Mouse (Mus musculus) stomach, postnatal 0 days (tissue): Measurements from ENCODE around the gene Scfd1. TPM values are rescaled to one million over a fixed set of nuclear protein-coding genes. Genes with fewer than 3 reads are reported as not detected.
A peak's percentile ranks its signal among the peaks of the same experiment; 100 is the strongest.

Experiments used
- ATAC-seq: fragments of 200-750 bp; cut with Nextera tagmentation; 2 replicates; pipeline ENCODE4 v1.8.0; 2017; ENCODE audit not compliant: low FRiP score, low TSS enrichment
- DNase-seq: peaks from one replicate; pipeline ENCODE4 v3.0.0-alpha.2; 2016; ENCODE audit warnings: low spot score
- H3K27ac ChIP-seq: fragments of 300-500 bp; sonication (generic); replicated peaks from 2 replicates; pipeline ENCODE4 v1.5.1; 2014; ENCODE audit warnings: mild to moderate bottlenecking, control low read depth
- H3K27me3 ChIP-seq: fragments of 300-500 bp; sonication (generic); 2 replicates; pipeline ENCODE4 v1.6.1; 2014; ENCODE audit warnings: low read length; ENCODE audit not compliant: control insufficient read depth, insufficient read depth
- H3K36me3 ChIP-seq: fragments of 300-500 bp; sonication (generic); 2 replicates; pipeline ENCODE4 v1.6.1; 2014; ENCODE audit warnings: low read length, mixed read lengths; ENCODE audit not compliant: control insufficient read depth, insufficient read depth
- H3K4me1 ChIP-seq: fragments of 300-500 bp; sonication (generic); replicated peaks from 2 replicates; pipeline ENCODE4 v1.6.1; 2014; ENCODE audit warnings: antibody characterized with exemption; ENCODE audit not compliant: control insufficient read depth, insufficient read depth
- H3K4me2 ChIP-seq: fragments of 300-500 bp; sonication (generic); replicated peaks from 2 replicates; pipeline ENCODE4 v1.6.1; 2014; ENCODE audit warnings: low read depth, mild to moderate bottlenecking, control low read depth, moderate library complexity
- H3K4me3 ChIP-seq: fragments of 300-500 bp; sonication (generic); 2 replicates; pipeline ENCODE4 v1.5.1; 2014; ENCODE audit warnings: low read depth, low read length, control low read depth
- H3K9ac ChIP-seq: fragments of 300-500 bp; sonication (generic); 2 replicates; pipeline ENCODE4 v1.6.1; 2014; ENCODE audit warnings: mild to moderate bottlenecking, low read length, control low read depth, mixed read lengths
- H3K9me3 ChIP-seq: fragments of 300-500 bp; sonication (generic); 2 replicates; pipeline ENCODE4 v1.6.1; 2016; ENCODE audit warnings: low read length; ENCODE audit not compliant: control insufficient read depth
- CTCF ChIP-seq: IDR thresholded peaks from 2 replicates; pipeline ENCODE4 v1.5.1; 2016; ENCODE audit warnings: antibody characterized with exemption, low read depth, mild to moderate bottlenecking, moderate library complexity
- EP300 ChIP-seq: optimal IDR thresholded peaks from 2 replicates; pipeline ENCODE3; 2016; ENCODE audit warnings: antibody characterized with exemption
- WGBS: fragments of 180-500 bp; shearing (Covaris S2); extraction: QIAGEN DNeasy Blood & Tissue Kit; methylation state at CpG from one replicate; pipeline ENCODE4 v1.1.7; 2014; 5-methylcytosine and 5-hydroxymethylcytosine counted together
- polyA plus RNA-seq: library from polyadenylated mRNA; unstranded; fragments of >200 nt; fragmentation: Nextera tagmentation; extraction: Ambion mirVana; gene quantifications from 2 replicates; pipeline ENCODE4 v1.2.1, GENCODE M21; 2015

The Scfd1 gene
- polyA plus RNA-seq = 59.7 and 61.8 TPM in 2 replicates

- Histone ChIP-seq H3K9me3 (no peaks in the 10 kb centered on the region), H3K36me3 (no peaks in the 10 kb centered on the region; the same call in 1 of the 2 replicates), H3K27me3 (no peaks in the 10 kb centered on the region), H3K4me3 (peak within 1 kb of the TSS; percentile 88), H3K9ac (peak within 1 kb of the TSS; percentile 80), H3K4me2 (peak within 1 kb of the TSS; percentile 62), H3K4me1 (no peaks in the 10 kb centered on the region), H3K27ac (peak within 1 kb of the TSS; percentile 81)
- under 1% methylated on average over 34 of the region's 34 CpGs for WGBS
- ATAC-seq (peak; percentile 100), DNase-seq (peak; percentile 96)
- TF ChIP-seq EP300 = no peak
- no peak for TF ChIP-seq CTCF
These were observed at the start of gene Scfd1 for GRCm38 (mm10) chr12:51377003-51377887. Scfd1 (plus strand) TSS chr12:51377510.

GRCm38 (mm10) chr12:51337014-51337413 lies 40.3 kb upstream of the Scfd1 start:
- H3K4me3 ChIP-seq = no peak overlapping the region
- ATAC-seq (no peak), DNase-seq (no peak)
- WGBS = 71% methylated on average over 1 of the region's 1 CpGs
- no peak overlapping the region for H3K27ac ChIP-seq
- TF ChIP-seq EP300 = no peak
- TF ChIP-seq CTCF = no peak
- no peaks in the 10 kb centered on the region for H3K9me3 ChIP-seq
- no peaks in the 10 kb centered on the region for H3K4me1 ChIP-seq
- no peaks in the 10 kb centered on the region for H3K27me3 ChIP-seq
- H3K4me2 ChIP-seq = no peak overlapping the region
- H3K36me3 ChIP-seq = no peaks in the 10 kb centered on the region
- H3K9ac ChIP-seq = no peak overlapping the region

- TF ChIP-seq CTCF (no peak), EP300 (no peak)
- no peak overlapping the region for H3K27ac ChIP-seq
- H3K9me3 ChIP-seq = no peaks in the 10 kb centered on the region
- 35% methylated on average over 4 of the region's 4 CpGs for WGBS
- peak; percentile 73 for DNase-seq
- no peak overlapping the region for H3K4me3 ChIP-seq
- no peaks in the 10 kb centered on the region for H3K27me3 ChIP-seq
- no peaks in the 10 kb centered on the region for H3K36me3 ChIP-seq
- peak; percentile 68 for ATAC-seq
- H3K4me1 ChIP-seq = no peaks in the 10 kb centered on the region
- no peak overlapping the region for H3K9ac ChIP-seq
- no peak overlapping the region for H3K4me2 ChIP-seq
These were observed 31.2 kb upstream of the Scfd1 start for GRCm38 (mm10) chr12:51346121-51346520.

- Histone ChIP-seq H3K27ac (peak within 1 kb of the TSS; percentile 88), H3K36me3 (no peaks in the 10 kb centered on the region), H3K4me3 (peak within 1 kb of the TSS; percentile 84), H3K9ac (peak within 1 kb of the TSS; percentile 79), H3K4me2 (peak within 1 kb of the TSS; percentile 68), H3K27me3 (no peaks in the 10 kb centered on the region), H3K9me3 (no peaks in the 10 kb centered on the region), H3K4me1 (no peaks in the 10 kb centered on the region)
- TF ChIP-seq EP300 = no peak
- no peak for TF ChIP-seq CTCF
- DNase-seq (peak; percentile 94), ATAC-seq (peak; percentile 98)
- WGBS = under 1% methylated on average over 70 of the region's 70 CpGs
These were observed 29.2 kb upstream of the Scfd1 start, which contains the start of gene G2e3 for GRCm38 (mm10) chr12:51347988-51348697. G2e3 (plus strand) TSS chr12:51348061.

GRCm38 (mm10) chr12:51348698-51348998 lies 28.7 kb upstream of the Scfd1 start:
- Histone ChIP-seq H3K27me3 (no peaks in the 10 kb centered on the region), H3K36me3 (no peaks in the 10 kb centered on the region), H3K9me3 (no peaks in the 10 kb centered on the region), H3K9ac (peak overlapping the region; percentile 79), H3K4me2 (peak overlapping the region; percentile 68), H3K4me1 (no peaks in the 10 kb centered on the region), H3K27ac (peak overlapping the region; percentile 88), H3K4me3 (peak overlapping the region; percentile 84)
- DNase-seq (no peak), ATAC-seq (no peak)
- no peak for TF ChIP-seq EP300
- TF ChIP-seq CTCF = no peak
- under 1% methylated on average over 10 of the region's 10 CpGs for WGBS
